Mouse (Mus musculus) limb, embryonic 14.5 days (tissue): Measurements from ENCODE around the gene Zfp616. TPM values are rescaled to one million over a fixed set of nuclear protein-coding genes. Genes with fewer than 3 reads are reported as not detected.

Source experiments
- ATAC-seq: fragments of 200-750 bp; cut with Nextera tagmentation; 2 replicates; pipeline ENCODE4 v1.8.0; 2017; ENCODE audit warnings: low read depth, moderate number of reproducible peaks, moderate TSS enrichment; ENCODE audit not compliant: low FRiP score
- DNase-seq: peaks from one replicate; pipeline ENCODE4 v3.0.0-alpha.2; 2015; ENCODE audit warnings: low spot score
- H3K27ac ChIP-seq: fragments of 300-500 bp; sonication (generic); replicated peaks from 2 replicates; pipeline ENCODE4 v1.5.1; 2014; ENCODE audit warnings: low read depth, mild to moderate bottlenecking, low read length, moderate library complexity, mixed read lengths
- H3K27me3 ChIP-seq: fragments of 300-500 bp; sonication (generic); 2 replicates; pipeline ENCODE4 v1.6.1; 2014; ENCODE audit warnings: low read length, mixed read lengths; ENCODE audit not compliant: control insufficient read depth, insufficient read depth
- H3K36me3 ChIP-seq: fragments of 300-500 bp; sonication (generic); 2 replicates; pipeline ENCODE4 v1.6.1; 2014; ENCODE audit warnings: mild to moderate bottlenecking, low read length, moderate library complexity, mixed read lengths; ENCODE audit not compliant: control insufficient read depth, insufficient read depth
- H3K4me1 ChIP-seq: fragments of 300-500 bp; sonication (generic); 2 replicates; pipeline ENCODE4 v1.6.1; 2014; ENCODE audit warnings: antibody characterized with exemption, low read length, mixed read lengths; ENCODE audit not compliant: control insufficient read depth, insufficient read depth
- H3K4me2 ChIP-seq: fragments of 300-500 bp; sonication (generic); replicated peaks from 2 replicates; pipeline ENCODE4 v1.6.1; 2014; ENCODE audit warnings: low read depth, mild to moderate bottlenecking, low read length, moderate library complexity; ENCODE audit not compliant: severe bottlenecking
- H3K4me3 ChIP-seq: fragments of 300-500 bp; sonication (generic); replicated peaks from 2 replicates; pipeline ENCODE4 v1.5.1; 2014; ENCODE audit warnings: low read length
- H3K9ac ChIP-seq: fragments of 300-500 bp; sonication (generic); 2 replicates; pipeline ENCODE4 v1.6.1; 2014; ENCODE audit warnings: mild to moderate bottlenecking, low read depth, low read length, moderate library complexity; ENCODE audit not compliant: severe bottlenecking
- H3K9me3 ChIP-seq: fragments of 300-500 bp; sonication (generic); 2 replicates; pipeline ENCODE4 v1.6.1; 2016; ENCODE audit warnings: low read length; ENCODE audit not compliant: control insufficient read depth
- POLR2A ChIP-seq: fragments of 200-500 bp; IDR thresholded peaks from 2 replicates; pipeline ENCODE4 v1.8.0; 2012; ENCODE audit warnings: inconsistent platforms, mild to moderate bottlenecking, moderate library complexity, borderline replicate concordance; ENCODE audit not compliant: insufficient read depth, insufficient read length; ENCODE audit errors: extremely low read depth
- WGBS: fragments of 180-500 bp; shearing (Covaris S2); extraction: QIAGEN DNeasy Blood & Tissue Kit; methylation state at CpG from one replicate; pipeline ENCODE4 v1.1.7; 2014; 5-methylcytosine and 5-hydroxymethylcytosine counted together
- polyA plus RNA-seq, 2 experiments: library from polyadenylated mRNA; depleted of rRNA in 1 of 2; stranded (reverse) in 1 of 2; unstranded in 1 of 2; fragments of >200 nt; fragmentation: Nextera tagmentation in 1 of 2; extraction: Ambion mirVana in 1 of 2; gene quantifications; 2 replicates each; pipeline versions ENCODE4 v1.2.1 to v1.2.3; 2012 to 2014

Gene Zfp616
- polyA plus RNA-seq, 2 experiments: not detected

- Histone ChIP-seq H3K4me1 (no peaks in the 10 kb centered on the region), H3K9me3 (no peaks in the 10 kb centered on the region), H3K36me3 (no peaks in the 10 kb centered on the region), H3K27me3 (no peaks in the 10 kb centered on the region), H3K27ac (no peak overlapping the region), H3K4me3 (no peak overlapping the region), H3K4me2 (no peak overlapping the region), H3K9ac (no peak overlapping the region)
- no peak for TF ChIP-seq POLR2A
- DNase-seq (no peak), ATAC-seq (no peak)
- WGBS: 34% methylated on average over 5 of the region's 5 CpGs
Measured at GRCm38 (mm10) chr11:74105066-74105465, 35.3 kb downstream of the Zfp616 start.

GRCm38 (mm10) chr11:74113412-74113811 lies 43.7 kb downstream of the Zfp616 start, which contains the start of gene Olfr401:
TSS of gene Olfr401 (plus strand) at chr11:74113712.
- no peaks in the 10 kb centered on the region for H3K9me3 ChIP-seq
- no peak for TF ChIP-seq POLR2A
- no peak within 1 kb of the TSS for H3K4me2 ChIP-seq
- no peak within 1 kb of the TSS for H3K9ac ChIP-seq
- no peaks in the 10 kb centered on the region for H3K36me3 ChIP-seq
- DNase-seq (no peak), ATAC-seq (no peak)
- H3K4me1 ChIP-seq: no peaks in the 10 kb centered on the region
- H3K27ac ChIP-seq: no peak within 1 kb of the TSS
- no peak within 1 kb of the TSS for H3K4me3 ChIP-seq
- no peaks in the 10 kb centered on the region for H3K27me3 ChIP-seq

Other genes starting within 250 kb of the Zfp616 start
- gene Olfr393, start 218.5 kb upstream of the Zfp616 start, polyA plus RNA-seq (2012; rRNA removed): not detected in 2 replicates
- gene Olfr393, start 218.5 kb upstream of the Zfp616 start, polyA plus RNA-seq (2014; fragmentation: Nextera tagmentation; extraction: Ambion mirVana): not detected in 2 replicates
- not detected in 2 replicates for gene Olfr394, start 179.2 kb upstream of the Zfp616 start, polyA plus RNA-seq (2012; rRNA removed)
- gene Olfr394, start 179.2 kb upstream of the Zfp616 start, polyA plus RNA-seq (2014; fragmentation: Nextera tagmentation; extraction: Ambion mirVana): not detected in 2 replicates
- not detected in 2 replicates for gene Olfr395, start 160.7 kb upstream of the Zfp616 start, polyA plus RNA-seq (2012; rRNA removed)
- not detected in 2 replicates for gene Olfr395, start 160.7 kb upstream of the Zfp616 start, polyA plus RNA-seq (2014; fragmentation: Nextera tagmentation; extraction: Ambion mirVana)
- gene Olfr23, start 133.3 kb upstream of the Zfp616 start, polyA plus RNA-seq (2012; rRNA removed): not detected in 2 replicates
- gene Olfr23, start 133.3 kb upstream of the Zfp616 start, polyA plus RNA-seq (2014; fragmentation: Nextera tagmentation; extraction: Ambion mirVana): not detected in 2 replicates
- gene Olfr397, start 109.1 kb upstream of the Zfp616 start, polyA plus RNA-seq (2012; rRNA removed): not detected in 2 replicates
- not detected in 2 replicates for gene Olfr397, start 109.1 kb upstream of the Zfp616 start, polyA plus RNA-seq (2014; fragmentation: Nextera tagmentation; extraction: Ambion mirVana)
- gene Olfr398, start 79.5 kb upstream of the Zfp616 start, polyA plus RNA-seq (2012; rRNA removed): not detected in 2 replicates
- gene Olfr398, start 79.5 kb upstream of the Zfp616 start, polyA plus RNA-seq (2014; fragmentation: Nextera tagmentation; extraction: Ambion mirVana): not detected in 2 replicates
- gene Olfr139, start 13.4 kb upstream of the Zfp616 start, polyA plus RNA-seq (2012; rRNA removed): not detected in 2 replicates
- gene Olfr139, start 13.4 kb upstream of the Zfp616 start, polyA plus RNA-seq (2014; fragmentation: Nextera tagmentation; extraction: Ambion mirVana): not detected in 2 replicates
- gene Olfr399, start 13.3 kb upstream of the Zfp616 start, polyA plus RNA-seq (2012; rRNA removed): not detected in 2 replicates
- gene Olfr399, start 13.3 kb upstream of the Zfp616 start, polyA plus RNA-seq (2014; fragmentation: Nextera tagmentation; extraction: Ambion mirVana): not detected in 2 replicates
- gene Olfr401, start 43.8 kb downstream of the Zfp616 start, polyA plus RNA-seq (2012; rRNA removed): not detected in 2 replicates
- not detected in 2 replicates for gene Olfr401, start 43.8 kb downstream of the Zfp616 start, polyA plus RNA-seq (2014; fragmentation: Nextera tagmentation; extraction: Ambion mirVana)
- not detected in 2 replicates for gene Olfr402, start 83.6 kb downstream of the Zfp616 start, polyA plus RNA-seq (2012; rRNA removed)
- gene Olfr402, start 83.6 kb downstream of the Zfp616 start, polyA plus RNA-seq (2014; fragmentation: Nextera tagmentation; extraction: Ambion mirVana): not detected in 2 replicates
- not detected in 2 replicates for gene Olfr403, start 116.3 kb downstream of the Zfp616 start, polyA plus RNA-seq (2012; rRNA removed)
- gene Olfr403, start 116.3 kb downstream of the Zfp616 start, polyA plus RNA-seq (2014; fragmentation: Nextera tagmentation; extraction: Ambion mirVana): not detected in 2 replicates
- not detected in 2 replicates for gene Olfr43, start 141.4 kb downstream of the Zfp616 start, polyA plus RNA-seq (2012; rRNA removed)
- not detected in 2 replicates for gene Olfr43, start 141.4 kb downstream of the Zfp616 start, polyA plus RNA-seq (2014; fragmentation: Nextera tagmentation; extraction: Ambion mirVana)
- gene Olfr406, start 189.9 kb downstream of the Zfp616 start, polyA plus RNA-seq (2012; rRNA removed): not detected in 2 replicates
- not detected in 2 replicates for gene Olfr406, start 189.9 kb downstream of the Zfp616 start, polyA plus RNA-seq (2014; fragmentation: Nextera tagmentation; extraction: Ambion mirVana)
- gene Olfr59, start 213.8 kb downstream of the Zfp616 start, polyA plus RNA-seq (2012; rRNA removed): not detected in 2 replicates
- gene Olfr59, start 213.8 kb downstream of the Zfp616 start, polyA plus RNA-seq (2014; fragmentation: Nextera tagmentation; extraction: Ambion mirVana): not detected in 2 replicates